In genomic region chr14:79587139-79587851, GRCm38 (mm10) we compare ENCODE assay signal across 8 mouse cellular contexts. TPM values are rescaled to one million over a fixed set of nuclear protein-coding genes. Genes with fewer than 3 reads are reported as not detected.
DNase-seq lines count a peak whose midpoint lies in the region; ATAC-seq and TF ChIP-seq lines count a peak whose summit lies in the region.

TSS of gene Sugt1 (plus strand) at chr14:79587691.

- peak; percentile 99 for ATAC-seq in embryonic facial prominence, embryonic 14.5 days (ENCODE audit: low read depth)
- peak; percentile 99 for ATAC-seq in limb, embryonic 13.5 days (ENCODE audit: low FRiP score, low read depth)
- peak; percentile 98 for ATAC-seq in midbrain, embryonic 16.5 days

- peak within 1 kb of the TSS; percentile 74 for H3K4me2 ChIP-seq in embryonic facial prominence, embryonic 14.5 days (ENCODE audit: low read depth, low read length)
- H3K4me2 ChIP-seq in limb, embryonic 13.5 days (replicated peaks): peak within 1 kb of the TSS; percentile 84
- H3K4me2 ChIP-seq in midbrain, embryonic 16.5 days (ENCODE audit: low read length): peak within 1 kb of the TSS; percentile 83

- under 1% methylated on average over 46 of the region's 60 CpGs for WGBS in embryonic facial prominence, embryonic 14.5 days
- under 1% methylated on average over 60 of the region's 60 CpGs for whole genome bisulfite sequencing in heart, adult 2 months
- WGBS in limb, embryonic 13.5 days: under 1% methylated on average over 60 of the region's 60 CpGs
- under 1% methylated on average over 60 of the region's 60 CpGs for WGBS in midbrain, embryonic 16.5 days

- no peaks in the 10 kb centered on the region for H3K27me3 ChIP-seq in embryonic facial prominence, embryonic 14.5 days (replicated peaks; ENCODE audit: control insufficient read depth, insufficient read depth, low read length)
- no peaks in the 10 kb centered on the region for H3K27me3 ChIP-seq in heart, adult 2 months (ENCODE audit: control insufficient read depth, insufficient read depth, low read length)
- H3K27me3 ChIP-seq in limb, embryonic 13.5 days: no peaks in the 10 kb centered on the region
- H3K27me3 ChIP-seq in midbrain, embryonic 16.5 days (ENCODE audit: control insufficient read depth, insufficient read depth, low read depth, low read length): no peaks in the 10 kb centered on the region

- peak within 1 kb of the TSS; percentile 97 for H3K27ac ChIP-seq in embryonic facial prominence, embryonic 14.5 days (replicated peaks; ENCODE audit: low read depth, low read length)
- peak within 1 kb of the TSS; percentile 100 for H3K27ac ChIP-seq in heart, adult 2 months
- peak within 1 kb of the TSS; percentile 95 for H3K27ac ChIP-seq in limb, embryonic 13.5 days
- H3K27ac ChIP-seq in midbrain, embryonic 16.5 days (ENCODE audit: low read length): peak within 1 kb of the TSS; percentile 97

- H3K9ac ChIP-seq in embryonic facial prominence, embryonic 14.5 days (ENCODE audit: low read depth, low read length): peak within 1 kb of the TSS; percentile 83
- H3K9ac ChIP-seq in heart, adult 2 months (ENCODE audit: low read depth, low read length): peak within 1 kb of the TSS; percentile 75
- peak within 1 kb of the TSS; percentile 76 for H3K9ac ChIP-seq in limb, embryonic 13.5 days
- peak within 1 kb of the TSS; percentile 68 for H3K9ac ChIP-seq in midbrain, embryonic 16.5 days (ENCODE audit: low read depth, low read length)

- no peaks in the 10 kb centered on the region for H3K9me3 ChIP-seq in embryonic facial prominence, embryonic 14.5 days (ENCODE audit: control insufficient read depth, low read length)
- no peaks in the 10 kb centered on the region for H3K9me3 ChIP-seq in limb, embryonic 13.5 days
- no peaks in the 10 kb centered on the region for H3K9me3 ChIP-seq in midbrain, embryonic 16.5 days (replicated peaks; ENCODE audit: control insufficient read depth, low read length, poor library complexity, severe bottlenecking)

- H3K36me3 ChIP-seq in embryonic facial prominence, embryonic 14.5 days (ENCODE audit: control insufficient read depth, insufficient read depth, low read length): peaks cover 7% of the 10 kb centered on the region; the same call in 1 of the 2 replicates
- peaks cover 3% of the 10 kb centered on the region for H3K36me3 ChIP-seq in heart, adult 2 months (ENCODE audit: control insufficient read depth, insufficient read depth, low read length)
- peaks cover 7% of the 10 kb centered on the region for H3K36me3 ChIP-seq in limb, embryonic 13.5 days
- no peaks in the 10 kb centered on the region for H3K36me3 ChIP-seq in midbrain, embryonic 16.5 days (ENCODE audit: control insufficient read depth, insufficient read depth, low read length)

- DNase-seq in 3T3-L1 (ENCODE audit: low read depth, low spot score): peak; percentile 95
- DNase-seq in adrenal gland, postnatal 4 days (ENCODE audit: low spot score in 2 of 2): peak; percentile 82 to 89
- DNase-seq in embryonic facial prominence, embryonic 14.5 days (ENCODE audit: low spot score): peak; percentile 98
- DNase-seq in heart, adult 2 months: peak; percentile 96 to 97
- peak; percentile 97 for DNase-seq in kidney, adult 8-10 months
- DNase-seq in spleen, postnatal 10 days (ENCODE audit: low spot score in 2 of 2): peak; percentile 97 to 99

- peaks cover 21% of the 10 kb centered on the region for H3K4me1 ChIP-seq in embryonic facial prominence, embryonic 14.5 days (ENCODE audit: control insufficient read depth, insufficient read depth, low read length)
- H3K4me1 ChIP-seq in heart, adult 2 months (ENCODE audit: control insufficient read depth, insufficient read depth, low read length): peaks cover 3% of the 10 kb centered on the region
- H3K4me1 ChIP-seq in limb, embryonic 13.5 days: peaks cover 20% of the 10 kb centered on the region
- peaks cover 19% of the 10 kb centered on the region for H3K4me1 ChIP-seq in midbrain, embryonic 16.5 days (ENCODE audit: control insufficient read depth, insufficient read depth, low read length)

- TF ChIP-seq CTCF in heart, adult 2 months (IDR thresholded peaks at IDR 0.05): no peak

- TF ChIP-seq POLR2A in heart, adult 2 months (IDR thresholded peaks at IDR 0.05; ENCODE audit: insufficient read depth, low read depth, low read length): peak; percentile 72

- H3K79me2 ChIP-seq in heart, adult 2 months (replicated peaks; ENCODE audit: control insufficient read depth, insufficient read depth, low read length): 0 out of 2 replicates have a peak, but pooled peaks cover 1% of the 10 kb centered on the region

- TF ChIP-seq EP300 in heart, adult 2 months (IDR thresholded peaks at IDR 0.05; ENCODE audit: insufficient read depth, low read depth, low read length): peak; percentile 66; the same call in 1 of the 2 replicates

- peak within 1 kb of the TSS; percentile 66 for H3K4me3 ChIP-seq in embryonic facial prominence, embryonic 14.5 days (ENCODE audit: low read depth, low read length)
- H3K4me3 ChIP-seq in heart, adult 2 months: peak within 1 kb of the TSS; percentile 70
- peak within 1 kb of the TSS; percentile 71 for H3K4me3 ChIP-seq in limb, embryonic 13.5 days
- peak within 1 kb of the TSS; percentile 53 for H3K4me3 ChIP-seq in midbrain, embryonic 16.5 days (ENCODE audit: low read depth, low read length)

- intact Hi-C loops in heart, adult 2 months (cut with DNase I): loop anchor here (2.0 to 10.0 kb wide), 3 partner anchors 98 to 192 kb away; partner anchors contain the start of genes Elf1, Mtrf1, Naa16 and Wbp4

RNA-seq across cellular contexts. Expression of gene Sugt1, which starts in this region (rescaled TPM):
- total RNA-seq in adrenal gland, postnatal 4 days (2021): 10 to 100 TPM; 91.3 to 95.7 TPM
- polyA plus RNA-seq in embryonic facial prominence, embryonic 14.5 days (2014; fragmentation: Nextera tagmentation; extraction: Ambion mirVana): 124 and 130 TPM in 2 replicates
- total RNA-seq in heart, adult 2 months (2021): 10 to 100 TPM; 52.4 to 64.9 TPM
- 5.7 and 16.9 TPM in 2 replicates for polyA plus RNA-seq in heart, adult 2 months (2012; rRNA removed)
- 139 and 148 TPM in 2 replicates for polyA plus RNA-seq in limb, embryonic 13.5 days (2015; fragmentation: Nextera tagmentation; extraction: Ambion mirVana)
- 106 and 110 TPM in 2 replicates for polyA plus RNA-seq in midbrain, embryonic 16.5 days (2015; fragmentation: Nextera tagmentation; extraction: Ambion mirVana)

Comparison
In these comparisons a context has a peak if more than half of its experiments do, and no peak if none do; other contexts are left out.
1. Peak in every context shown above with its lines: DNase-seq, ATAC-seq, H3K4me3 ChIP-seq and H3K27ac ChIP-seq.